Mouse (Mus musculus) gonadal fat pad, adult 2 months (tissue): Measurements from ENCODE around the gene Neurog1. TPM values are rescaled to one million over a fixed set of nuclear protein-coding genes. Genes with fewer than 3 reads are reported as not detected.

ENCODE experiments used
- DNase-seq: peaks from one replicate; pipeline ENCODE4 v3.0.0-alpha.2; 2012; ENCODE audit warnings: low read depth
- polyA plus RNA-seq: library from polyadenylated mRNA; depleted of rRNA; stranded (reverse); fragments of >200 nt; gene quantifications from 2 replicates; pipeline ENCODE4 v1.2.3, GENCODE M21; 2012; rRNA removed

Gene Neurog1
- polyA plus RNA-seq = not detected in 2 replicates

DNA sequence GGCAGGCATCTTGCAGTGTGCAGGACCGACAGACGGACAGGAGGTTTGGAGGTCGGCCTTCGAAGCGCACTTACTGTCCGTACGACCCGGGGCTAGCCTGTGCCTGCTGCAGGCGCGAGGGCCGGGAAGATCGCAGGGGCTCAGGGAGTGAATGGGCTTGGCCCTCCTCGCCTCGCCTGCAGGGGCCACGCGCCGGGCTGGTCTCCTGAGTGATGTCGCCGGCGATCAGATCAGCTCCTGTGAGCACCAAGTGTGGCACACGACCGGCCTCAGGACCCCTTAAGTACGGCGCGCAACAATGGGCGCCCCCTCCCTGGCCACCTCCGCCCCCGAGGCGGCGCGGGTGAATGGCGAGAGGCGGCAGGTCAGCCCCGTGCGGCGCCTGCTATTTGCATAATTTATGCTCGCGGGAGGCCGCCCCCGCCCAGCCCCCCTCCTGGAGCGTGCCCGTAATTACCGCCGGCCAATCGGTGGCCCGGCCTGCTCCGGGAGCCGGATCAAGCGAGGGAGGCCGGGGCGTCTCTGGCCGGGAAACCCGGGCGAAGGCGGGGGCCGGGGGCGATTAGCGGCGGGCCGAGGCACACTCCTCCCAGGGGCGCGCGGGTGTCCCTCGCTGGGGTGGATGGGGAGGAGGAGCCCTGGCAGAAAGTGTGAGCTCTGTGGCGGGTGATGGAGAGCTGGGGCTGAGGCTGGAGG, at the start of gene Neurog1:
Neurog1 (minus strand) TSS at position 240 of the 696 bp plus-strand sequence.
- no peak for DNase-seq

DNA sequence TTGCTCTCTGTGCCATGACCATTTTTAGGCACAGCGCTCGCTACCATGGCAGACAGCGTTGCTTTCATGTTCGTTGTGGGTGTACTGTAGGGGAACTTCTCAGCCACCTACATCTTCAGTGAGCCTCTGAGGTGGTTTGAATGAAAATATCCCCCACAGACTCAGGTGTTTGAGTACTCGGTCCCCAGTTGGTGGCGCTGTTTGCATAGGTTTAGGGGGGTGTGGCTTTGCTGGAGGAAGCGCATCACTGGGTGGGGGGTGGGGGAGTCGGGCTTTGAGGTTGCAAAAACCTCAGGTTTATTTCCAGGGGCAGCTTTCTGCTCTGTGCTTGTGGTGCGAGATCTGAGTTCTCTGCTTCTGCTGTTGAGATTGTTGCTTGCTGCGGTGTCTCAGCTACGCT, 47.4 kb upstream of the Neurog1 start:
- DNase-seq = no peak

DNA sequence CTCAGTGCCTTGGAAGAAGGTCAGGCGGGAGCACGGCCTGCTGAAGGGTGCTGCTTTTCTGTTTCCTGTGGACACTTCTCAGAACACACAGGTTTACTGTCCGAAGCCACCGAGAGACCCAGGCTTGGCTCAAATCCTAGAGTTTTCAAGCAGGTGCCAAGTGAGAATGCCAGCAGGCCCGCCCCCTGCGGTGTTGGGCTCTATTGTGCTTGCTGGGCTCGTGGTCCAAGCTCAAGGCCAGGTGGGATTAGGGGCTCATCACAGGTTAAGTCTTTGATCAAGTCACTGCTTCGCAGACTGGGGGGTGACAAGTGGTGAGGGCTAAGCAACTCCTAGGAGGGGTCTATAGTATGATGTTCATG, 44.7 kb upstream of the Neurog1 start:
- DNase-seq = no peak

DNA sequence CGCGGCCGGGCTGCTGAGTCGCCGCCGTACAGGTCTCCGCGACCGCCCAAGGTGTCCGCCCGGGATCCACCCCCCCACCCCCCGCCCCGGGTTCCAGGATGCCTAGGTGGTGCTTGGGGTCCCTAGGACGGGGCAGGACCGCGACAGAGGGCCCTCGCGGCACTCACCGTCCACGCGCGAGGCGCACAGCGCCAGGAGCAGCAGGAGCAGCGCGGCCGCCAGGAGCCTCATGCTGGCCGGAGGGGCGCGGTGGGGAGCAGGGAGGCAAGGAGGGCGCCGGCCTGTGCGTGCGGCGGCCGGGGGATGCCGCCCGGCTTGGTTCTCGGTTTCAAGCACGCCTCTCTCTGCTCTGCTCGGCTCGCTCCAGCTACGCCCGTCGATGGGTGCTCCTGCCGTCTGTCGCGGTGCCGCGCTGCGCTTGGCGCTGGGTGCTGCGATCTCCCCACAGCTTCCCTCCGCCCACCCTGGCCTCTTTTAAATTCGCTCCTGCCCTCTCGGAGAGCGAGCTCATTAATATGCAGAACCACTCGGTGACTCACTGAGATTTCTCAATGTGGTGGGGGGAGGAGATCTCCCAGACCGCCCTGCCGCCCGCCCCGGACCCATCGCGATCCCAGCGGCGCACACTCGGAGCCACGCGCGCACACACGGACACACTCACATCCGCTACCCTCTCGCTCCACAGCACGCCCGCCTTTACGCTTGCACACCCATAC, 44.1 kb upstream of the Neurog1 start, which contains the start of gene Cxcl14:
Cxcl14 (minus strand) TSS at position 609 of the 716 bp plus-strand sequence.
- DNase-seq = no peak

DNA sequence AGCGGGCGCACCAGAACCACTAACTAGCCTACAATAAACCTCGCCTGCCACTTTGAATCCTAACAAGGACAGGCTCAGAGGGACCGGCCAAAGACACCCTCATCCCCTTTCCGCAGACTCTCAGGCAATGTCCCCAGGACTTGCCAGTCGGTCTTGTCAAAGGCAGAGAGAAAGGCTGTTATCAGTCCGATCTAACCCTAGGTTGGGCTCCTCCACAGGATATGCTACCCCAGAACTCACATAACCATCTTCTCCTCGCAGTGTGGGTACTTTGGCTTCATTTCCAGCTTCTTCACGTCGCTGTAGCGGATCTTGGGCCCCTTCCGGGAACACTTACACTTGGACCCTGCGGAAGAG, 43.6 kb upstream of the Neurog1 start:
- DNase-seq = no peak

DNA sequence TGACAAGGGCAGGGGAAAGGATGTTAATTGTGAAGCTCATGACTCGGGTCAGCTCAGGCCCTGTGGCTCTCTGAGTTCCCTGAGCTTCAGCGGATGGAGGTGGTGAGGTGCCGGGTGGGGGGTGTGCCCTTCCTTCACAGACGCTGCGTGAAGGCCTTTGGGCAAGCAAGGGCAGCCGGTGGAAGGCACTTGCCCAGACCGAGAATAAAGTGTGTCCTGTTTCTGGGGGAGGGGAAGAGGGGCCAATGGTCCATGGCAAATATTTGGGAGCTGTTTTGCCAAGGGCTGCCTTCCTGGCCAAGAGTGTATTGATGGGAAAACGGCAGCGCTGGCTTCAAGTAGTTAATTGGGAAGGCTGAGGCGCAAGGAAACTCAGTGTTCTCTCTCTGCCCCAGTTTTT, 42.9 kb upstream of the Neurog1 start:
- DNase-seq = no peak

DNA sequence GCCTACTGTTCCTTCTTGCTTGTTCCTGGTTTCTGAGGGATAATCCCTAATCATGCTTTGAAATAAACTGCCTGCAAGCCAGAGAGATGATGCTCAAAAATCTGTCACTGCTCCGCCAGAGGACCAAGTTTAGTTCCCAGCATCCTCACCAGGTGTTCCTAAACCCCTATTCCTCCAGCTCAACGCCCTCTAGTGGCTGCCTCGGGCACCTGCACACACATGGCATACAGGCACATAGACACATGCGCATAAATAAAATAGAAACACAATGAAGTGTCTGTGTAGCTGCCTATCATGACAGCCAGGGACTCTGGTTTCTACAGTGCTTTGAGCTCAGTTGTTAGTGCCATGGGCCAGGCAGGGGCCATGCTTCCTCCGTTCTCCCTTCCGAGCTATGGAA, 38.0 kb upstream of the Neurog1 start:
- DNase-seq = no peak

DNA sequence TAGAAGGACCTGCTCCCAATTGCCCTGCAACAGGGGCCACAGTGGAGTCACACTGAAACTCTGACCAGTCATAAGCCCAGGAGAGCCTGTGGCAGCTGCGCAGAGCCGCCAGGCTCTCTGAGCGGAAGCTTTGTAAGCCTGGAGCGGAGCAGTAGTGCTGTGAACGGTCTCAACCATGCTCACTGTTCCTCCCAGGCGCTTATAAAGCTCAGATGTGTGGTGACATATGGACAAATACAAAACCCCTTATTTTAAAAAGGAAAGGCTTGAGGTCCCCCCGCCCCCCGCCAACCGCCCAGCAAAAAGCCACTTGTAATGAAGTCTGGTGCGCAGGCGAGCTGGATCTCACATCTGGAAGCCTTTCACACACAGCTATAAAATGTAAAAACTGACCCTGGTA, 37.3 kb upstream of the Neurog1 start:
- DNase-seq = no peak

DNA sequence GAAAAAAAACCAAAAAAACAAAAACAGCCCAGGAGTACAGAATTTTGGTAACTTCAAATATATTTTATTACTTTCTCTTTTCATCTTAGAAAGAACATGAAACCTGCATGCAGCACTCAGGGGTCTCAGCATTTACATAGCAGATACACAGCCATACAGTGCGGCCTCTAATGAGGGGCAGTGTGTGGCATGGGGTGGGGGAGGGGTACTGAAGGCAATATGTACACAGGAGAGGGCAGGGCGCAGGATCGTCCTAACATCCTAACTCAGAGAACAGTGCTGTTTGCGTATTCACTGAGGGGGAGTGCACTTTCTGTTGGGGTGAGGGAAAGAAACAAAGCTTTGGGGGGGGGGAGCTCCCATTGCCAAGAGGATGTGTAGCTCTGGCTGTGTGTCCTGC, 36.6 kb upstream of the Neurog1 start:
- no peak for DNase-seq

DNA sequence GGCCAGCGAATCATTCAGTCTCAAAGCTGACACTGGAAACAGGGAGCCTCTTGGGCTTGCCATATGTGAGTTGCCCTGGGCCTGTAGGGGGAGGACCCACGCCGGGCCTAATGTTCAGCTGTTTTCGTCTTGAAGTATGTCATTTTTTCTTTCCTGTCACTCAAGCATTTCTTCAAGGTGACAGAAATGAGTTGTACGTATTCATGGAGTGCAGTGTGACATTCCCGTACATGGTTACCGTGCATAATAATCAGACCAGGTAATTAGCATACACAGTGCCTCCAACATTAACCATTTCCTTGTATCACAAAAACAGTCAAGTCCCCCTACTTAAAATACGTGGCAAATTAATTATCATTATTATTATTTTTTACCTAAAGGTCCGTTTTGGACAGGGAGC, 35.1 kb upstream of the Neurog1 start:
- no peak for DNase-seq

DNA sequence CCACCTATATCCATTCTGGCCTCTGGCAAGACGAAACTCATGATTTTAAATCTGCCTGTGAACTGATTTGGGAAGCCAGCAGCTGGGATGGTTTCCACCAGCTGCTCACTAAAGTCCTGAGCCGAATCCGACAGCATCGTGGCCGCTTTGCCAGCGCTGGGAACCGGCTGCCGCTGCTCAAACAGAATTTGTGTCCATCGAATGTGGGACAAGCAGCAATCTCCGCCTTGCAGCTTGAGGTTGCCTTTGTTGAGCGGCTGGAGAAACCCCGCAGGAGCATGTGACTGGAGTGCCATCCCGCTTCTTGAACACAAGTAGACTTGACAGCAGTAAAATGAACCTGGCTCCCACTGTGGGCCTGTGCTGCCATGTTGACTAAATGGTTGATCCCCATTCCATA, 31.4 kb upstream of the Neurog1 start:
- DNase-seq = no peak

DNA sequence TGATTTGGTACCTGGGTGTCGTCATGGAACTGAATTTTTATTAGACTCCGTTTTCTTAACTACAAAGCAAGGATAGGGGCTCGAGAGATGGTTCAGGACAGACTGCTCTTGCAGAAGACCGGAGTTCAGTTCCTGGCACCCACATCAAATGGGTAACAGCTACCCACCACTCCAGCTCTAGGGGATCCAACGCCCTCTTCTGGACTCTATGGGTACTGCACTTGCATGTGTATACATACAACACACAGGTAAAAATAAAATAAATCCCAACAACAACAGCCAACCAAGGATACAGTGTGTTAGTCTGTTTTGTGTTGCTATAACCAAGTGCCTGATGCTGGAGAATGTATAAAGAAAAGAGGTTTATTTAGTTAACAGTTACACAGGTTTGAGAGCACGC, 28.4 kb upstream of the Neurog1 start:
- no peak for DNase-seq

DNA sequence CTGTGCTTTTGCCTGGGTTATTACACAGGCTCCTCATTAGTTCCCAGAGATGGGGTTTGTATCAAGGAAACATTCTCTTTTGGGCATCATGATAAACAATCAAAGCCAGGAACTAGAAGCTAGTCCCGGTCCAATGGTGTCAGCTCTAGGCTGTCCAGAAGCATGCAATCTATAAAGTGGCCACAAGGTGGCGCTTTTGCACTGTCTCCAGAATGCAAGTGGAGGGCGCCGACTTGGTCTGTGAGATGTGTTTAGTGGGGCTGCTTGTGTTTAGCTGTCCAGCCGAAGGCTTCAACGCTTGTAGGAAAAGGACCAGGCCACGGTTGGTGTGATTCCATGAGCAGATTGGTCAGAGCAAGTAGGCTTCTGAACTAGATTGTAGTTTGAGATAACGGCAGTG, 27.5 kb upstream of the Neurog1 start:
- DNase-seq = no peak

DNA sequence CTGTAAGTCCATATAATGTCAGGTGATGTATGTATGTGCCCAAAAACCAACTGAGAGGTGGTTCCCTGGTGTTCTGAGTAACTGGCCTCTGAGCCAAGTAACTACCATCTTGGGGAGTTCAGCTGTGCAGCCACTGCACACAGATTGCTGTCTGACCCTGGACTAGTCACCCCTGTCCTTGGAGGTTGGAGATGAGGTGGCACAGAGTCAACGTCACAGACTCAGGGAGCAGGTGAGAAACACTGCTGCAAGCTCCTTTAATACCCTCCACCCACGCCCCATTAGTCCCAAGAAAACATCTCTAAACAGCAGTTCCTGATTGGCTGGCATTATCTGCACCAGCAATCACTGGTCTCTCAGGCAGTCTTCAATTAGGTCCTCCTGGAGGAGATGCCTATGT, 23.2 kb upstream of the Neurog1 start:
- no peak for DNase-seq

DNA sequence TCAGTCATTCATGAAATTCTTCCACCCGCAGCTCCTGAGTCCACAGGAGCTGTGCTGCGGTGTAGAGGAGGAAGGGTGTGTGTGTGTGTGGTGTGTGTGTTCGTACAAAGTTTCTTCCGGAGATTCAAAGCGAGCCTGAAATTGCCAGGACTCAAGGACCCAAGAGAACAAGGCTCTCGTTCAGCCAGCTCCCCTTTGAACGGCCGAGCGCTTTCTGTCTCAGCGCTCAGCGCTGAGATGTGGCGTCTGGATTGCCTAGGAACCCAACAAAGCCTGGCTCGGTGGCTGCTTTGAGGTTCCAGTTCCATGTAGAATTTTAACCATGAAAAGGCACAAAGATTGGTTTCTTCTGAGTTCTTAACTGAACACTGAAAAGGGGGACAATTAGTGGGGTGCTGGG, 18.2 kb upstream of the Neurog1 start:
- DNase-seq = no peak

DNA sequence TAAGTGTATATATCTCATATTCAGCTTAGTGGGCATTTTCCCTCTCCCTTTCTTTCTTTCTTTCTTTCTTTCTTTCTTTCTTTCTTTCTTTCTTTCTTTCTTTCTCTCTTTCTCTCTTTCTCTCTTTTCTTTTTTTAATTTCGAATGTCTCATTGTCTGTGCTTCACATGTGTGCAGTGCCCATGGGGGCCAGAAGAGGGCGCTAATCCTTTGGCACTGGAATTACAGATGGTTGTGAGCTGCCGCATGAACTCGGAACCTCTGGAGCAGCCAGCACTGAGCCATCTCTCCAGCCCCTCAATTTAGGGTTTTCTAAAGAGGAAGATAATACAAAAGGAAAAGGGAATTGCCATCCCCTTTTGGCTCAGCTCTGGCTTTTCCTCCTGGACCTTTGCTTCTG, 15.4 kb upstream of the Neurog1 start:
- no peak for DNase-seq

DNA sequence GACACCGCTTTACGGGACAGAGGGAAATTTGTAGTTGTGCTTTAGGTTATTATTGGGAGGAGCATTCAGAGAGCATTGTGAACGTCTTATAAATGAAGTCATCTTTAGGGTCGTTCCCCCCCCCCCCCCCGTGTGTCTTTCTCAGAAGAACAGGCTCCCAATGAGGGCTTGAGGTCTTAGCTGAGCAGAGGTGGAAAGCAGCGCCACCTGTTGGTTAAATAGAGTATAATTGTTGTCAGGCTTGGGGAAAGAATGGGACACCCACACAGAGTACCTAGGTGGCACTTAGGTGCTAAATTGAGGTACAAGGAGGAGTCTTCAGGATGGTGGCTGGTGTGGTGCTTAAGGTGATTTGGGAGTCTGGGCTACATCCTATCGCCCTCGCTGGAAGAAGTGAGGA, 14.5 kb upstream of the Neurog1 start:
- DNase-seq = no peak

DNA sequence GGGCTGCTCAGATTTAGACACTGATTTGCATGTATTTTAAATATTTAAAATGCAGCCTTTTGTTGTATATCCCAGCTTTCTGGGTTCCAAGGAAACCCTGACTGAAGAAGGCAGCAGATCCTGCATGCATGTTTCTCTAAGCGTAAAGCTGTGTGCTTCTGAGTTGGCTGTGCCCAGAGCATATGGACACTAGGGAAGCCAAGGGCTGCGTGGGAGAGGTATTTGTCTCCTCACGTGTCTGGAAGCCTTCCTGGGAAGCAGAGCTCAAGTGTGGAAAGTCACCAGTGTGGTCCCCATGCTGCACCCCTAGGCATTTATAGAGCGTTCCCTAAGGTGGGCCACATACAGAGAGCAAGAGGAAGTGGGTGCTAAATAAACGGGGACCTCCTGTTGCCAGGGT, 13.7 kb upstream of the Neurog1 start:
- DNase-seq = no peak

DNA sequence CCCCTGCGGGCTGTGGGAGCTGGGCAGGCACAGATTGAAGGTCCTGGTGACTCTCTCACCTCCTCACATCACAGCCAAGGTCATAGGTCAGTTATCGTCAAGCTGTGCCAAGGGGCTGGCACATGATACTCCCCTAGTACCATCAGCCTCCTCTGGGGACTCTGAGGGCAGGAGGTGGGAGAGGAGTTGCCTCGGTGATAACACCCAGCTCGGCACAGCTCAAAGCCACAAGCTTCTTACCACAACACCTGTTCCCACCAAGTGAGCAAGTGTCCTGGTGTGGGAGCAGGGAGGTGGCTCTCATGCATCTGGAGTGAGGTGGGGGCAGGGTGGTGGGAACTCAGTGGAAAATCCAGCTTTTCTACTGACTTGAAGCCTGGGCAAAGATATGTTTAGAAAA, 10.3 kb upstream of the Neurog1 start:
- DNase-seq = no peak

DNA sequence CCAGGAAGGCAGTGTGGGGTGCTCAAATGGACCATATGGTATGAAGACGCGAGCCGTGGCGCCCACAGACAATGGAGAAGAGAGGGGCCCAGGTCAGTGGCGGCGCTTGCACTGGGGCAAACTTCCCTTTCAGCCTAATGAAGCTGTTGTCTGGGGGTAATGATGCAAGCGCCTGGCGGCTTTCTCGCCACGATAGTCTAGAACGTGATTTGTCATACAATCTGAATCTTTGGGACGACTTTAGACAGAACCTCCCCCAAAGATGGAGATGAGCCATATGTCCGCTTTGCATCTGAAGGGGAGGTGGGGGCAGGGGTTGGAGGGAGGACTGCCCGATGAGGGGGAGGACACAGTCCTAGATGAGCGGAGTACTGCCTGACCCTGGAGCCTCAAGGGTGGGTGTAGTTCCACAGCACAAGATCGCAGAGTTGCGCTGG, 8.4 kb upstream of the Neurog1 start:
- DNase-seq = no peak

DNA sequence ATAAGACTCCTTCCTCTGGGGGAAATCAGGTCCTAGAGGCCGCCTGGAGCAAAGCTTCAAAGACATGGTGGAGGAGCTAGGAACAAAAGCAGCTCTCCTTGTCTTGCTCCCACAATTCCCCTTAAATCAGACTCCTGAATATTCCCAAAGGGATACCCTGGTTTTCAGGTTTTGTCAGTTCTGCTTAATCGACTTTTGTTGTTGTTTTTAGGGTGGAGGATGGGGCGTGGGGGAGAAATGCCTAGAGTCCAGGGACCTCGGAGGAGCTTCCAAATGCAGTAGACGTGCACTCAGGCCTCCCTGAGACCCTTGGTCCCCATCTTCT, 7.9 kb upstream of the Neurog1 start:
- DNase-seq = no peak

DNA sequence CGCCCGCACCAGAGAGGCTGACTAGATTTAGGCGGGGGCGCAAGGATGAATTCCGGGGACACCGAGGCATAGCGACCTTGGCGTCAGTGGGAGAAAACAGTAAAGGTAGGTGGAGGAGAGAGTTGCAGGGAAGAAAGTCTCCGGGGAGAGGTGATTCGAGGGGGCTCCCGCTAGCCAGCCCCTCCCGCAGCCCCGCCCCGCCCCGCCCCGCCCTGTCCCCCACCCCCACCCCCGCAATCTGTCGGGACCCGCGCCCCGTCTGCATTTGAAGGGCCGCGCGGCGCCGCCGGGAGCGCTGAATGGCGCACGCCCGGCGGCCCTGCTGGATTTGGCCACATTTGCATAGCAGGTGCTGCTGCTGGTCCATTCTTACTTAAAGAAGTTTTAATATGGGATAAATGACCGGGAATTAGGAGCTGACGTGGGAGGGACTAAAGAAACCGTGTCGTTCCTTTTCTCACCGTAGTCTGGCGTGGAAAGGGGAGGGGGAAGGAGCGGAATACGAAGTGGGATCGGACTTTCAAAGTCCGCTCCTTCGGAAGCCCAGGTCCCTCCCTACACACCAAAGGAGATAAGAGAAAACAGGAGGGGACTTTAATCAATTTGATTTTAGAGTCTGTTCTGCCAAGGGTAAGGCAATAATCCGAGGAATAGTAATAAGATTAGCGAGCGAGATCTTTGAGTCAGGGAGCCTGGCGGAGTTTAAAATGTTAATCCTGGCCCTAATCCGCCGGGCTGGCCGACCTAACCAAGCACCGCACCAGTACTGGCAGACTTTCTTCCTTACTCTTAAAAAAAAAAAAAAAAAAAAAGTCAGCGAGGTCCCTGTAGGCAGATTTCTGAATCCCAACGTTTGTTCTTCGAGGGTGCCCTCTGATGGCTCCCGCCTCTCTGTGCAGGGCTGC, 7.3 kb upstream of the Neurog1 start:
- no peak for DNase-seq
